Mouse (Mus musculus): ENCODE results near the gene 9530003J23Rik. TPM values are rescaled to one million over a fixed set of nuclear protein-coding genes. Genes with fewer than 3 reads are reported as not detected.

The 9530003J23Rik gene
- total RNA-seq, 2 experiments from 2014 or later, result not detected

GRCm38 (mm10) chr10:117199701-117200100, 38.8 kb downstream of the 9530003J23Rik start:
- DNase-seq (ENCODE audit: extremely low spot score in 1 of 2, low spot score in 2 of 2), result no peak
- intact Hi-C loops (cut with DNase I), result no loop called here
- TF ChIP-seq CTCF (IDR thresholded peaks at IDR 0.05), result no peak
- no peak overlapping the region for H3K4me3 ChIP-seq
- no peak overlapping the region for H3K27ac ChIP-seq

GRCm38 (mm10) chr10:117196696-117197095, 41.8 kb downstream of the 9530003J23Rik start:
- intact Hi-C loops (cut with DNase I), result no loop called here
- H3K27ac ChIP-seq, result no peak overlapping the region
- H3K4me3 ChIP-seq, result no peak overlapping the region
- TF ChIP-seq CTCF (IDR thresholded peaks at IDR 0.05), result no peak
- DNase-seq (ENCODE audit: extremely low spot score in 1 of 2, low spot score in 2 of 2), result no peak

GRCm38 (mm10) chr10:117195748-117196147, 42.8 kb downstream of the 9530003J23Rik start:
- TF ChIP-seq CTCF (IDR thresholded peaks at IDR 0.05), result no peak
- intact Hi-C loops (cut with DNase I), result no loop called here
- DNase-seq (ENCODE audit: extremely low spot score in 1 of 2, low spot score in 2 of 2), result no peak
- no peak overlapping the region for H3K27ac ChIP-seq
- H3K4me3 ChIP-seq, result no peak overlapping the region

GRCm38 (mm10) chr10:117195005-117195404, 43.5 kb downstream of the 9530003J23Rik start:
- DNase-seq (ENCODE audit: extremely low spot score in 1 of 2, low spot score in 2 of 2), result no peak
- TF ChIP-seq CTCF (IDR thresholded peaks at IDR 0.05), result no peak
- intact Hi-C loops (cut with DNase I), result no loop called here
- H3K27ac ChIP-seq, result no peak overlapping the region
- H3K4me3 ChIP-seq, result no peak overlapping the region

- no peak overlapping the region for H3K27ac ChIP-seq
- no peak for TF ChIP-seq CTCF (IDR thresholded peaks at IDR 0.05)
- intact Hi-C loops (cut with DNase I), result no loop called here
- H3K4me3 ChIP-seq, result no peak overlapping the region
- no peak for DNase-seq (ENCODE audit: extremely low spot score in 1 of 2, low spot score in 2 of 2)
Measured at GRCm38 (mm10) chr10:117193364-117193763, 45.1 kb downstream of the 9530003J23Rik start.

GRCm38 (mm10) chr10:117185399-117186089, 53.0 kb downstream of the 9530003J23Rik start:
- Histone ChIP-seq H3K4me3 (no peak overlapping the region), H3K27ac (no peak overlapping the region)
- TF ChIP-seq CTCF (IDR thresholded peaks at IDR 0.05), result no peak
- no peak for DNase-seq (ENCODE audit: extremely low spot score in 1 of 2, low spot score in 2 of 2)
- intact Hi-C loops (cut with DNase I), result no loop called here

Other genes starting within 250 kb of the 9530003J23Rik start
- not detected for gene Lrrc10, start 193.4 kb downstream of the 9530003J23Rik start, total RNA-seq (2021)
- gene Cct2, start 174.9 kb downstream of the 9530003J23Rik start, total RNA-seq (2021), result 100 to 1,000 TPM; 146 to 157 TPM
- gene Frs2, start 90.2 kb downstream of the 9530003J23Rik start, total RNA-seq (2021), result 10 to 100 TPM; 36.6 to 36.9 TPM
- 10 to 100 TPM; 43.7 to 47.0 TPM for gene Yeats4, start 14.2 kb downstream of the 9530003J23Rik start, total RNA-seq (2021)
- 10 to 100 TPM; 11.1 to 14.4 TPM for gene Lyz2, start 43.6 kb upstream of the 9530003J23Rik start, total RNA-seq (2021)
- 1 to 10 TPM; 1.4 to 1.6 TPM for gene Lyz1, start 54.2 kb upstream of the 9530003J23Rik start, total RNA-seq (2021)
- 100 to 1,000 TPM; 116 to 120 TPM for gene Cpsf6, start 141.3 kb upstream of the 9530003J23Rik start, total RNA-seq (2021)